Mouse (Mus musculus) kidney, postnatal 4 days (tissue): ENCODE results near the gene Enpp1.

Experiments
- DNase-seq, 2 experiments: peaks; one replicate each; pipeline ENCODE4 v3.0.0; 2021; ENCODE audit warnings: mixed read lengths in 2 of 2

Gene Enpp1

GRCm38 (mm10) chr10:24596003-24596868, 115.7 kb downstream of the Enpp1 start:
- peak; percentile 55 to 66 for DNase-seq

- peak; percentile 87 to 92 for DNase-seq
These were observed 116.5 kb downstream of the Enpp1 start, which contains the start of gene Ccn2 for GRCm38 (mm10) chr10:24595250-24596002. TSS of gene Ccn2 (plus strand) at chr10:24595442.

GRCm38 (mm10) chr10:24593556-24593955, 118.4 kb downstream of the Enpp1 start:
- DNase-seq, result no peak

- no peak for DNase-seq
These were observed 119.0 kb downstream of the Enpp1 start for GRCm38 (mm10) chr10:24592969-24593368.

- no peak for DNase-seq
These were observed 119.6 kb downstream of the Enpp1 start for GRCm38 (mm10) chr10:24592318-24592717.

GRCm38 (mm10) chr10:24591741-24592140, 120.2 kb downstream of the Enpp1 start:
- no peak for DNase-seq

GRCm38 (mm10) chr10:24591136-24591535, 120.8 kb downstream of the Enpp1 start:
- peak; percentile 91 to 92 for DNase-seq

GRCm38 (mm10) chr10:24590546-24590945, 121.4 kb downstream of the Enpp1 start:
- DNase-seq, result no peak

- DNase-seq, result no peak
These were observed 122.7 kb downstream of the Enpp1 start for GRCm38 (mm10) chr10:24589238-24589637.

- no peak for DNase-seq
These were observed 123.1 kb downstream of the Enpp1 start for GRCm38 (mm10) chr10:24588824-24589223.
